In the genomic region with DNA sequence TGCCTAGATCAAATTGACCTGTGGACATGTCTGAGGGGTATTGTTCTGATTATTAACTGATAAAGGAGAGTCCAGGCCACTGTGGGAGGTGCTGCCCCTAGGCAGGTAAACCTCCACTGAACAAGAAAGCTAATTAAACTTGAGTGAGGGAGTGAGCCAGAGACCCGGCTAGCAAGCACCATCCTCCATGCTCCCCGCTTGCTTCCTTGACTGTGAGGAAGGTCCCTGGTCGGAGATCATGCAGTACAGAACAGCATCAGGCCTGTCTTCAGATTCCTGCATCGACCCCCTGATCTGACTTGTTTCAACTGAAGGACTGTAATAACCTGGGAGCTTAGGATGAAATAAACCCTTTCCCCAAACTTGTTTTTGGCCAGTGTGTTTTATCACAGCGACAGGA, we compare ENCODE assay signal across 29 mouse cellular contexts.
DNase-seq lines count a peak whose midpoint lies in the region; ATAC-seq and TF ChIP-seq lines count a peak whose summit lies in the region.
"Had no signal": no experiment of that assay in that cellular context is flagged by ENCODE, and none has a peak within 500 bp of the region (broad histone marks: within the 10 kb centered on the region; RNA-seq: fewer than 3 reads in every experiment).

No protein-coding gene starts in this region.

- H3K27me3 ChIP-seq in forebrain, embryonic 11.5 days (ENCODE audit: control insufficient read depth, insufficient read depth, low read length) = no peaks in the 10 kb centered on the region
- H3K27me3 ChIP-seq in forebrain, embryonic 16.5 days (replicated peaks; ENCODE audit: control insufficient read depth, insufficient read depth, low read length) = no peaks in the 10 kb centered on the region; the same call in 1 of the 2 replicates
- H3K27me3 ChIP-seq in hindbrain, embryonic 16.5 days (replicated peaks; ENCODE audit: control insufficient read depth, insufficient read depth, low read length) = no peaks in the 10 kb centered on the region
- no peaks in the 10 kb centered on the region for H3K27me3 ChIP-seq in hindbrain, embryonic 11.5 days (ENCODE audit: control insufficient read depth, insufficient read depth, low read length)
- no peaks in the 10 kb centered on the region for H3K27me3 ChIP-seq in midbrain, postnatal 0 days (ENCODE audit: insufficient read depth, low read length)
- H3K27me3 ChIP-seq in midbrain, embryonic 16.5 days (ENCODE audit: control insufficient read depth, insufficient read depth, low read depth, low read length) = no peaks in the 10 kb centered on the region
- H3K27me3 ChIP-seq: embryonic facial prominence, embryonic 13.5 days; forebrain, embryonic 13.5 days; heart, embryonic 13.5 days; hindbrain, embryonic 12.5 days; kidney, embryonic 15.5 days; limb, embryonic 13.5 days; lung, embryonic 15.5 days; Patski had no signal

- H3K4me1 ChIP-seq in forebrain, embryonic 11.5 days (replicated peaks; ENCODE audit: control insufficient read depth, insufficient read depth, low read length) = no peaks in the 10 kb centered on the region
- H3K4me1 ChIP-seq in forebrain, embryonic 16.5 days (replicated peaks; ENCODE audit: control insufficient read depth, insufficient read depth, low read length) = no peaks in the 10 kb centered on the region
- H3K4me1 ChIP-seq in hindbrain, embryonic 16.5 days (ENCODE audit: control insufficient read depth, insufficient read depth, low read depth, low read length) = no peaks in the 10 kb centered on the region
- H3K4me1 ChIP-seq in hindbrain, embryonic 11.5 days (replicated peaks; ENCODE audit: control insufficient read depth, insufficient read depth, low read length) = no peaks in the 10 kb centered on the region
- H3K4me1 ChIP-seq in midbrain, postnatal 0 days (ENCODE audit: insufficient read depth, low read length) = no peaks in the 10 kb centered on the region
- H3K4me1 ChIP-seq in midbrain, embryonic 16.5 days (ENCODE audit: control insufficient read depth, insufficient read depth, low read length) = no peaks in the 10 kb centered on the region
- H3K4me1 ChIP-seq: embryonic facial prominence, embryonic 13.5 days; forebrain, embryonic 13.5 days; hindbrain, embryonic 12.5 days; kidney, embryonic 15.5 days; limb, embryonic 13.5 days; lung, embryonic 15.5 days had no signal

- H3K4me2 ChIP-seq in forebrain, embryonic 11.5 days (ENCODE audit: low read depth, low read length, severe bottlenecking) = no peak overlapping the region
- H3K4me2 ChIP-seq in forebrain, embryonic 16.5 days (ENCODE audit: low read length) = no peak overlapping the region
- no peak overlapping the region for H3K4me2 ChIP-seq in hindbrain, embryonic 16.5 days (ENCODE audit: low read length)
- no peak overlapping the region for H3K4me2 ChIP-seq in hindbrain, embryonic 11.5 days (replicated peaks; ENCODE audit: low read depth, low read length)
- H3K4me2 ChIP-seq in midbrain, postnatal 0 days (ENCODE audit: low read depth, low read length, poor library complexity, severe bottlenecking) = no peak overlapping the region
- H3K4me2 ChIP-seq in midbrain, embryonic 16.5 days (ENCODE audit: low read length) = no peak overlapping the region
- H3K4me2 ChIP-seq: embryonic facial prominence, embryonic 13.5 days; forebrain, embryonic 13.5 days; heart, embryonic 13.5 days; hindbrain, embryonic 12.5 days; kidney, embryonic 15.5 days; limb, embryonic 13.5 days; liver, embryonic 11.5 days; lung, embryonic 15.5 days had no signal

- H3K36me3 ChIP-seq in forebrain, embryonic 11.5 days (ENCODE audit: control insufficient read depth, insufficient read depth, low read length) = no peaks in the 10 kb centered on the region
- no peaks in the 10 kb centered on the region for H3K36me3 ChIP-seq in forebrain, embryonic 16.5 days (ENCODE audit: control insufficient read depth, insufficient read depth)
- H3K36me3 ChIP-seq in hindbrain, embryonic 16.5 days (ENCODE audit: control insufficient read depth, insufficient read depth, low read length) = no peaks in the 10 kb centered on the region
- H3K36me3 ChIP-seq in hindbrain, embryonic 11.5 days (ENCODE audit: control insufficient read depth, insufficient read depth, low read length) = no peaks in the 10 kb centered on the region
- H3K36me3 ChIP-seq in midbrain, postnatal 0 days (ENCODE audit: insufficient read depth, low read length) = no peaks in the 10 kb centered on the region
- no peaks in the 10 kb centered on the region for H3K36me3 ChIP-seq in midbrain, embryonic 16.5 days (ENCODE audit: control insufficient read depth, insufficient read depth, low read length)
- H3K36me3 ChIP-seq: embryonic facial prominence, embryonic 13.5 days; G1E; heart, embryonic 13.5 days; hindbrain, embryonic 12.5 days; kidney, embryonic 15.5 days; limb, embryonic 13.5 days; lung, embryonic 15.5 days had no signal

- H3K9ac ChIP-seq in forebrain, embryonic 11.5 days (ENCODE audit: low read length) = no peak overlapping the region
- H3K9ac ChIP-seq in forebrain, embryonic 16.5 days (replicated peaks; ENCODE audit: low read depth, low read length) = no peak overlapping the region
- H3K9ac ChIP-seq in hindbrain, embryonic 16.5 days (ENCODE audit: low read depth, low read length) = no peak overlapping the region
- H3K9ac ChIP-seq in hindbrain, embryonic 11.5 days (ENCODE audit: low read depth, low read length) = no peak overlapping the region
- H3K9ac ChIP-seq in midbrain, postnatal 0 days (replicated peaks; ENCODE audit: low read length, poor library complexity, severe bottlenecking) = no peak overlapping the region
- no peak overlapping the region for H3K9ac ChIP-seq in midbrain, embryonic 16.5 days (ENCODE audit: low read depth, low read length)
- H3K9ac ChIP-seq: embryonic facial prominence, embryonic 13.5 days; forebrain, embryonic 13.5 days; heart, embryonic 13.5 days; hindbrain, embryonic 12.5 days; kidney, embryonic 15.5 days; limb, embryonic 13.5 days; lung, embryonic 15.5 days had no signal

- no peak for ATAC-seq in forebrain, embryonic 11.5 days (replicated peaks; ENCODE audit: low FRiP score)
- ATAC-seq in forebrain, embryonic 16.5 days = no peak
- ATAC-seq in hindbrain, embryonic 16.5 days = peak; percentile 48; the same call in 1 of the 2 replicates
- no peak for ATAC-seq in hindbrain, embryonic 11.5 days (ENCODE audit: low FRiP score)
- ATAC-seq in midbrain, postnatal 0 days (ENCODE audit: low FRiP score) = no peak
- no peak for ATAC-seq in midbrain, embryonic 16.5 days
- ATAC-seq: forebrain, embryonic 13.5 days; Patski had no signal

- DNase-seq in forebrain, embryonic 11.5 days (ENCODE audit: low spot score) = peak; percentile 55
- DNase-seq in hindbrain, embryonic 11.5 days (ENCODE audit: low spot score) = no peak
- peak; percentile 24 for DNase-seq in midbrain, postnatal 0 days (ENCODE audit: low spot score)
- no peak for DNase-seq in lung, postnatal 25 days (ENCODE audit: low spot score)
- DNase-seq: adrenal gland, postnatal 10 days; cerebellum, adult 11 months; cerebellum, adult 9-11 months; heart, adult 2 months; heart, postnatal 14 days; kidney, adult 18-20 months; kidney, postnatal 25 days; lung, postnatal 36 days; right cerebral cortex, adult 18-20 months; spleen, adult 18-20 months; thymus, postnatal 14 days had no signal

- no peaks in the 10 kb centered on the region for H3K9me3 ChIP-seq in forebrain, embryonic 11.5 days (ENCODE audit: control insufficient read depth, low read length)
- no peaks in the 10 kb centered on the region for H3K9me3 ChIP-seq in forebrain, embryonic 16.5 days (ENCODE audit: control insufficient read depth, low read length)
- no peaks in the 10 kb centered on the region for H3K9me3 ChIP-seq in hindbrain, embryonic 16.5 days (ENCODE audit: control insufficient read depth, low read length)
- no peaks in the 10 kb centered on the region for H3K9me3 ChIP-seq in hindbrain, embryonic 11.5 days (ENCODE audit: control insufficient read depth, low read length)
- no peaks in the 10 kb centered on the region for H3K9me3 ChIP-seq in midbrain, postnatal 0 days (ENCODE audit: low read length)
- no peaks in the 10 kb centered on the region for H3K9me3 ChIP-seq in midbrain, embryonic 16.5 days (replicated peaks; ENCODE audit: control insufficient read depth, low read length, poor library complexity, severe bottlenecking)
- H3K9me3 ChIP-seq: embryonic facial prominence, embryonic 13.5 days; forebrain, embryonic 13.5 days; heart, embryonic 13.5 days; hindbrain, embryonic 12.5 days; kidney, embryonic 15.5 days; limb, embryonic 13.5 days; lung, embryonic 15.5 days had no signal

- no peak for TF ChIP-seq CTCF in midbrain, postnatal 0 days (IDR thresholded peaks at IDR 0.05)

- H3K27ac ChIP-seq in forebrain, embryonic 11.5 days (ENCODE audit: low read depth, low read length) = no peak overlapping the region
- H3K27ac ChIP-seq in forebrain, embryonic 16.5 days (ENCODE audit: low read length) = no peak overlapping the region
- peak overlapping the region; percentile 54; the same call in 1 of the 2 replicates for H3K27ac ChIP-seq in hindbrain, embryonic 16.5 days (ENCODE audit: low read depth, low read length)
- no peak overlapping the region for H3K27ac ChIP-seq in hindbrain, embryonic 11.5 days (ENCODE audit: low read depth, low read length)
- no peak overlapping the region for H3K27ac ChIP-seq in midbrain, postnatal 0 days (ENCODE audit: low read depth, low read length)
- H3K27ac ChIP-seq in midbrain, embryonic 16.5 days (ENCODE audit: low read length) = no peak overlapping the region
- H3K27ac ChIP-seq: embryonic facial prominence, embryonic 13.5 days; forebrain, embryonic 13.5 days; heart, adult 2 months; heart, embryonic 13.5 days; hindbrain, embryonic 12.5 days; kidney, embryonic 15.5 days; limb, embryonic 13.5 days; lung, embryonic 15.5 days had no signal

- no peak overlapping the region for H3K4me3 ChIP-seq in forebrain, embryonic 11.5 days (ENCODE audit: low read depth, low read length)
- no peak overlapping the region for H3K4me3 ChIP-seq in forebrain, embryonic 16.5 days (replicated peaks; ENCODE audit: low read length)
- H3K4me3 ChIP-seq in hindbrain, embryonic 16.5 days (ENCODE audit: low read length) = no peak overlapping the region
- no peak overlapping the region for H3K4me3 ChIP-seq in hindbrain, embryonic 11.5 days (ENCODE audit: low read depth, low read length)
- H3K4me3 ChIP-seq in midbrain, postnatal 0 days (ENCODE audit: low read depth, low read length) = no peak overlapping the region
- H3K4me3 ChIP-seq in midbrain, embryonic 16.5 days (ENCODE audit: low read depth, low read length) = no peak overlapping the region
- H3K4me3 ChIP-seq: embryonic facial prominence, embryonic 13.5 days; erythroblast, embryonic 14.5 days; forebrain, embryonic 13.5 days; heart, adult 2 months; heart, embryonic 13.5 days; hindbrain, embryonic 12.5 days; kidney, embryonic 15.5 days; limb, embryonic 13.5 days; lung, embryonic 15.5 days had no signal

- WGBS in forebrain, embryonic 11.5 days = 68% methylated on average over 5 of the region's 5 CpGs
- 51% methylated on average over 5 of the region's 5 CpGs for WGBS in forebrain, embryonic 16.5 days
- 61% methylated on average over 5 of the region's 5 CpGs for WGBS in hindbrain, embryonic 16.5 days
- 74% methylated on average over 5 of the region's 5 CpGs for WGBS in hindbrain, embryonic 11.5 days
- WGBS in midbrain, postnatal 0 days = 64% methylated on average over 5 of the region's 5 CpGs
- 68% methylated on average over 5 of the region's 5 CpGs for WGBS in midbrain, embryonic 16.5 days

Comparison
In these comparisons a context has a peak if more than half of its experiments do, and no peak if none do; other contexts are left out.
1. DNase-seq: peak in forebrain, embryonic 11.5 days (single experiment) and midbrain, postnatal 0 days (single experiment); none in hindbrain, embryonic 11.5 days (single experiment) and lung, postnatal 25 days (single experiment).